Mouse (Mus musculus) heart, embryonic 11.5 days (tissue): Measurements from ENCODE around the gene Scgb2b2. TPM values are rescaled to one million over a fixed set of nuclear protein-coding genes. Genes with fewer than 3 reads are reported as not detected.

Experiments used
- ATAC-seq: fragments of 200-750 bp; cut with Nextera tagmentation; replicated peaks from 2 replicates; pipeline ENCODE4 v1.8.0; 2017; ENCODE audit warnings: moderate library complexity; ENCODE audit not compliant: insufficient number of reproducible peaks, low FRiP score, low TSS enrichment
- H3K27ac ChIP-seq: fragments of 300-500 bp; sonication (generic); 2 replicates; pipeline ENCODE4 v1.5.1; 2014; ENCODE audit warnings: mild to moderate bottlenecking, low read depth, low read length
- H3K27me3 ChIP-seq: fragments of 300-500 bp; sonication (generic); 2 replicates; pipeline ENCODE4 v1.6.1; 2014; ENCODE audit warnings: mild to moderate bottlenecking, low read length, mixed read lengths; ENCODE audit not compliant: control insufficient read depth, insufficient read depth
- H3K36me3 ChIP-seq: fragments of 300-500 bp; sonication (generic); 2 replicates; pipeline ENCODE4 v1.6.1; 2014; ENCODE audit warnings: mild to moderate bottlenecking, low read length, moderate library complexity, mixed read lengths; ENCODE audit not compliant: control insufficient read depth, insufficient read depth
- H3K4me1 ChIP-seq: fragments of 300-500 bp; sonication (generic); 2 replicates; pipeline ENCODE4 v1.6.1; 2014; ENCODE audit warnings: low read length; ENCODE audit not compliant: control insufficient read depth, insufficient read depth
- H3K4me2 ChIP-seq: fragments of 300-500 bp; sonication (generic); 2 replicates; pipeline ENCODE4 v1.6.1; 2014; ENCODE audit warnings: mild to moderate bottlenecking, moderate library complexity
- H3K4me3 ChIP-seq: fragments of 300-500 bp; sonication (generic); 2 replicates; pipeline ENCODE4 v1.5.1; 2014; ENCODE audit warnings: low read depth, low read length
- H3K9ac ChIP-seq: fragments of 300-500 bp; sonication (generic); 2 replicates; pipeline ENCODE4 v1.6.1; 2014; ENCODE audit warnings: mild to moderate bottlenecking, low read depth, low read length, moderate library complexity
- H3K9me3 ChIP-seq: fragments of 300-500 bp; sonication (generic); replicated peaks from 2 replicates; pipeline ENCODE4 v1.6.1; 2016; ENCODE audit warnings: low read length; ENCODE audit not compliant: control insufficient read depth
- WGBS: fragments of 180-500 bp; shearing (Covaris S2); extraction: QIAGEN DNeasy Blood & Tissue Kit; methylation state at CpG from one replicate; pipeline ENCODE4 v1.1.7; 2014; ENCODE audit not compliant: insufficient replicate concordance; 5-methylcytosine and 5-hydroxymethylcytosine counted together
- polyA plus RNA-seq: library from polyadenylated mRNA; unstranded; fragments of >200 nt; fragmentation: Nextera tagmentation; extraction: Ambion mirVana; gene quantifications from 2 replicates; pipeline ENCODE4 v1.2.1, GENCODE M21; 2014

Gene Scgb2b2
- polyA plus RNA-seq, result not detected in 2 replicates

DNA sequence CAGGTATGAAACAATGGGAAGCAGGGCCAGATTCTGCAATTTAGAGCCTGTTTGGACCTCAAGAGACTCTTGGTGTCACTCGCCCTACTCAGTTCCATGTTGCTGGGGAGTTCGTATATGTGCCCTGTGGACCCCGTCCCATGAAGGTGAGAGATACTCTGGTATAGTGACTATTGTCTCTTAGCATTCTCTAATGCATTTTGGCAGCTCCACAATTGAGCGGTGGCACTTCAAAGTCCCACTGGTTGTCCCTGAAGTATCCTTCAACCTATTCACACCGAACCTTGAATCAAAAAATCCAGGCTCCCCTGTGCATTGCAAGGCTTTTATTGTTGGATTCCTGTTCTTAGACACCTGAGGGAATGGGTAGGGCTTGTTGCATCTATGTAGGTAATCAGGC is at the start of gene Scgb2b2:
Gene Scgb2b2, plus strand, starts transcription at position 301 of the 400 bp plus-strand sequence.
- Histone ChIP-seq H3K4me1 (no peaks in the 10 kb centered on the region), H3K27me3 (no peaks in the 10 kb centered on the region), H3K36me3 (no peaks in the 10 kb centered on the region), H3K27ac (no peak within 1 kb of the TSS), H3K4me2 (no peak within 1 kb of the TSS), H3K9ac (no peak within 1 kb of the TSS), H3K4me3 (no peak within 1 kb of the TSS), H3K9me3 (peaks cover 8% of the 10 kb centered on the region)
- ATAC-seq, result no peak
- 75% methylated on average over 5 of the region's 5 CpGs for WGBS

GRCm38 (mm10) chr7:31291721-31292120 is 1.4 kb downstream of the Scgb2b2 start, which contains the start of gene Scgb1b2:
Scgb1b2 (minus strand) TSS chr7:31291821.
- ATAC-seq, result no peak
- Histone ChIP-seq H3K9me3 (peaks cover 8% of the 10 kb centered on the region; the same call in 1 of the 2 replicates), H3K36me3 (no peaks in the 10 kb centered on the region), H3K4me1 (no peaks in the 10 kb centered on the region), H3K27ac (no peak within 1 kb of the TSS), H3K9ac (no peak within 1 kb of the TSS), H3K4me2 (no peak within 1 kb of the TSS), H3K4me3 (no peak within 1 kb of the TSS), H3K27me3 (no peaks in the 10 kb centered on the region)
- 73% methylated on average over 3 of the region's 3 CpGs for WGBS

Other genes with a start within 250 kb of the Scgb2b2 start
- gene Fxyd5, start 248.0 kb upstream of the Scgb2b2 start, polyA plus RNA-seq, result 30.3 and 38.5 TPM in 2 replicates
- 2.5 and 4.9 TPM in 2 replicates for gene Fxyd7, start 239.0 kb upstream of the Scgb2b2 start, polyA plus RNA-seq
- gene Fxyd1, start 233.3 kb upstream of the Scgb2b2 start, polyA plus RNA-seq, result 566 and 581 TPM in 2 replicates
- gene Lgi4, start 231.2 kb upstream of the Scgb2b2 start, polyA plus RNA-seq, result 0.13 and 0.34 TPM in 2 replicates
- 0.38 and 1.8 TPM in 2 replicates for gene Fxyd3, start 213.8 kb upstream of the Scgb2b2 start, polyA plus RNA-seq
- gene Hpn, start 175.2 kb upstream of the Scgb2b2 start, polyA plus RNA-seq, result 2.7 and 3.3 TPM in 2 replicates
- 3.0 TPM in 2 replicates for gene Scn1b, start 163.5 kb upstream of the Scgb2b2 start, polyA plus RNA-seq
- gene Gramd1a, start 134.6 kb upstream of the Scgb2b2 start, polyA plus RNA-seq, result 49.0 and 55.9 TPM in 2 replicates
- gene Scgb1b2, start 1.3 kb downstream of the Scgb2b2 start, polyA plus RNA-seq, result not detected in 2 replicates
- not detected in 2 replicates for gene Scgb2b3, start 71.6 kb downstream of the Scgb2b2 start, polyA plus RNA-seq
- gene Scgb1b3, start 85.1 kb downstream of the Scgb2b2 start, polyA plus RNA-seq, result not detected in 2 replicates